Mouse (Mus musculus): ENCODE results near the gene Olfr224.
A peak's percentile ranks its signal among the peaks of the same experiment; 100 is the strongest.
"Not testable (repeated sequence)": the region's sequence is repeated elsewhere in the genome, so short reads cannot be mapped to it uniquely, and the experiment has no call there.

The Olfr224 gene

DNA sequence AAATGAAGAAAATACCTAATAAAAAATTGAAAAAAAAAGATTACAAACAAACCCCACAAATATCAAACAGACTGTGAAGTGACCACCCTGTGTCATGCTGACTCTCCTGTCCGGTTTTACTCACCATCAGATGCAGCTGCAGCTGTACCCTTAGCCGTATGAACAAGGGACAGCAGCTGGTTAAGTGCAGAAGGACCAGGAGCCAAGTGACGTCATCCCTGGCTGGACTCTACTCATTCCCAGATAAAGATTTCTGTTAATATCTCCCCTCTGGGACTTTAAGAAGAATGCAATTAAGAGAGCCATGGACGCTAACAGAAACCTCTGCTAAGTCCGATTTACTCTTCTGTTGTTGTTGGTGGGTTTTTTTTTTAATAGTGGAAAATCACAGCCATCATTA is at the start of gene Olfr224:
TSS of gene Olfr224 (minus strand) at position 149 of the 400 bp plus-strand sequence.
- DNase-seq (ENCODE audit: low spot score): no peak

DNA sequence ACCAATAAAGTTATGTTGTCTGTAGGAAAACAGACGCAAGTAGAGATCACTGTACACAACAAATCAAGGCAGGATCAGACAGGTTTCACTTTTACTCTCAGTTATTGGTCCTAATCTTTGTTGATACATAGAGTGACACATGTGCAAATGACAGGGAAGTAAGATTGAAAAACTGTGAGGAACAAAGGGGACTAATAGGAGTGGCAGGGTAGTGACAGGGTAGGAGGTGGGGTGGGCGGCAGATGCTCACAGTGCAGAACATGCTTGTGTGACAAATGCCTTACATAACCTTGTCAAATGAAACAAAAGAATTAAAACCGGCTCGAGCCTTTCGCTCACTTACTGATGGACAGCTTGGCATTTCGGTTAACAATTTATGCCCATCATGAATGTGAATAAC is 48.4 kb upstream of the Olfr224 start:
- no peak for DNase-seq (ENCODE audit: low spot score)

DNA sequence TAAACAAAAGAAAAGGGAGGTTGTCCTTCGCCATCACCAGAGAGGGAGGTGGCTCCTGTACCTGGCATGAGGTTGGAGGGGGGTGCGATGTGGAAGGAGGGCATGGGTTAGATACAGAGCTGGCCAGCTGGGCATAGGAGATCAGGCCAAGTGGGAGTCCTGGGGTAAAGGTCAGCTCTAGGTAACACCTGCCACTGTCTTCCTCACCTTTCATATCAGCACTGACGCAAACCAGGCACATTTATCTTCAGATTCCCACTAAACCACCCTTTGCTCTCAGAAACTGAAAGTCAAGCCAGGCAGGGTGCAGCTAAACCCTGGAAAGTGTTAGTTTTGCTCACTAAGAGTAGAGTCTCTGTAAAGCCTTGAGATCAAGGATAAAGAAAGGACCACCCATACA is 48.0 kb upstream of the Olfr224 start:
- no peak for DNase-seq (ENCODE audit: low spot score)

DNA sequence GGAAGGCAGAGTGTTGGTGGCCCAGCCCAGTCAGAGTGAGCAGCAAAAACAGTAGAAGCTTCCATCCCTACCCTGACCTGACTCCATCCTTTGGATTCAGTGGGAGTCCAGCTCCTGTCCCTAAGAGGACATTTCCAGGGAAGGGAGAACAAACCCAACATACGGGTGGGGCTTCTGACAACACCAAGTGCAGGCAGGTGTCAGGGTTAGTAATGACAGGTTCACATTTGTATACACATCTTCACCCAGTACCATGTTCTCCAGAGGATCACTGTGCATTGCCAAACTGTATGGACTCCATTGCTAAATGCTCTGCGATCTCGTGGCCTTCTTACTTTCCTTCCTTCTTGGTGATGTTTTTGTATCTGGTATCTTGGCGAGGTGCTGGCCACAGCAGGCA is 45.6 kb upstream of the Olfr224 start, which contains the start of gene 2210407C18Rik:
TSS of gene 2210407C18Rik (minus strand) at position 101 of the 400 bp plus-strand sequence.
- DNase-seq (ENCODE audit: low spot score): no peak

DNA sequence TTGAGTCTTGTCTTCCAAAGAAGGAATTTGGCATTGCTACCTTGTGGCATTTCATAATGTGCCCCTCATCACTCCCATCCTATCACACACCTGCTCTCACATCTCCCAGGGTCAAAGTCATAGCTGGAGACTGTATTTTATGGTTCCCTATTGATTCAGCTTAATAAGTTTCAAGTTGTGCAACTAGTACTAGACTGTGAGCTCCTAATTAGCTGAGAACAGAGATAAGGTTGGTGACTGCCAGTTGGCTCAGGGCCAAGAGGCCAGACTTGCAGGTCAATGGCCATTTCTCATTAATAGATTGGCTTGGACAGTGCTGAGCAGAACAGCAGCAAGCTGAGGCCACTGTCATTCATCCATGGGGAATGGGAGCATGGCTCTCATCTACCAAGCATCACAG is 44.2 kb upstream of the Olfr224 start:
- peak; percentile 14 for DNase-seq (ENCODE audit: low spot score)

DNA sequence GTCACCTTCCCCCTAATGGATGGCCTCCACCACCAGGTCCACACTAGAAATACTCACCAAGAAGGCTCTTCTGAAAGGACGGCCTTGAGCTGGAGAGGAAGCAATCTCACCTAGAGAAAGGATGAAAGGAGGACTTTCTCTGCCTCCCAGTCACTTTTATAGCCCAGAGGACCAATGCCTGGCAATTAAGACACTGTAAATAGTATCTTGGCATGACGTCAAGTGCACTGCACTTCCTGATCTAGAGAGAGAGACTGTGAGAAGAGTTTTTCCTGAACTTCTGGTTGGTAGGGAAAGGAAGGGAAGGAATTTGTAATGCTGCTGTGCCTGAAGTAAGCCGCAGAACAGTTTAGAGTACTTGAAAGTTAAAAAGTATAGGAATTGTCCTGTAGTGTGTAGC is 43.0 kb upstream of the Olfr224 start:
- no peak for DNase-seq (ENCODE audit: low spot score)

DNA sequence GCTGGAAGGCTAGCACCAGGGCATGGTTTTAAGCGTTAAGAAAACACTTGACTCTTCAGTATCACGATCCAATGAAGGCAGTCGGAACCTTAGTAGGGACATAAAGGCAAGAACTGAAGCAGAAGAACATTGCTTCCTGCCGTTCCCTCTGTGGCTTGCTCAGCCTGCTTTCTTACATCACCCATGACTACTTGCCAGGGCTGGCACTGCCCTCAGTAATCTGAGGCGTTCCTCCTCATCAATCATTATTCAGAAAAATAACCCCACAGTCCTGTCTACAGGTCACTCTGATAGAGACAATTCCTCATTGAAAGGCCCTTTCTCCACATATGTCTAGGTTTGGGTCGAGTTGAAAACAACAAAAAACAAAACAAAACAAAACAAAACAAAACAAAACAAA is 36.7 kb upstream of the Olfr224 start:
- no peak for DNase-seq (ENCODE audit: low spot score)

DNA sequence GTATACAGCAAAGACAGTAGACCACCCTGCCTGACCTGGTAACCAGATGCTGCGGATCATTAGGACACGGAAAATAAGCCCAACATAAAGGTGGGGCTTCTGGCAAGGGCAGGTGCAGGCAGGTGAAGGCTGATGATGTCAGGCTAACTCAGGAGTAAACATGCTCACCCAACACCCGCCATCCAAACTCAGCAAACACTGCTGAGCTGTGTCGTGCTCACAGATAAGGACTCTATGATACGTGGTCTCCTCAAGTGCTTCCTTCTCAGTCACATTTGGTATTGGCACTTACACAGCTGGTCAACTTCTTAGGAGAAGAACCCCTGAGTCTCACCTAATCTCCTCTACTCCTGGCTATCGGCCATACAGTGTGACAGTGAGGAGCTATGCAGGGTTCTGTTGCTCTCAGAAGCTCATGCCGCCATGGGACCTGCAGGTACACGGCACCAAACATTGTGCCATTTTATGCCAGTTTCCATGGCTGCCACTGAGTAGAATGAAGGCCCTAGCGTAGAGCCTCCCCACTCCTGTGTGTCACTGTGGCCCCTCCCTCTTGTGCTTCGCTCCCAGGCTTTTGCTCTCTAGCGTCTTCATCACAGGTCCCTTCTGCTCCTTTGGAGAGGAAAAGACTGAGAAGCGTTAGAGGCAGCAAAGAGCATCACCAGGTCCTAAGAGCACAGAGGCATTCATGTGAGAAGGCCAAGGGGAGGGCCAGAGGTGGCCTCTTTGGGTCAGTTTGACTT is 36.0 kb upstream of the Olfr224 start:
- no peak for DNase-seq (ENCODE audit: low spot score)

DNA sequence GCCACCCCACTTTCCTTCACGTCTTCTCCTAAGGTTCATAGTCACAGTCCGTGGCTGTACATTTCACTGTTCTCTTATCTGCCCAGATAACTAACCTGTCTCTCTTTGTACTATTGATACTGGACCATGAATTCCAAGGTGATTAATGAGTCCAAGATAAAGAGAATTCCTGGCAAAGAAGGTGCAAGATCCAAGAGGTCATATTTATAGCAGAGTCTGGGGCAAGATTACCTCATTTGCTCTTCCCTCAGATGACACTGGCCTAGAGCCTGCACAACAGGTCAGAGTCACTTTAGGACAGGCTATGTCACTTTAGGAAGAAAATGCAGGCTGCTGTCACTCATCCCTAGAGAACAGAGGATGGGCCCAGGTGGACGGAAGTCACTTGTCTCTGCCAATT is 34.9 kb upstream of the Olfr224 start:
- no peak for DNase-seq (ENCODE audit: low spot score)

DNA sequence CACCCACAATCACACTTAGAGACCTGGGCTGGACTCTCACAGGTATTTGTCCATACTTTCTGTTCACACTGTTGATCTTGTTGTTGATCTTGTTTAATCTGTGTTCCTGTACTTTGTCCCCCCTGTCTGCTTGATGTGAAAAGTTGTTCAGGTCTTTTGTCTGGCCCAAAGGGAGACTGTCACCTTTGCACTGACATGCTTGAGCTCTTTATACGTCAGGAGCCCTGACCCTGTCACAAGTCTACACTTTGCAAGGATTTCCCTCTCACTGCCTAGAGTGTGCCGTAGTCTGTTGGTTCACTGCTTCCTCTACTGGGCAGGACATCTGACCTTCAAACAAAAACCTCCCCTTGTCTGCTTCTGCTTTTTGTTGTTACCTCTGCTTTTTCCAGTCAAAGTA is 34.3 kb upstream of the Olfr224 start:
- DNase-seq (ENCODE audit: low spot score): no peak

DNA sequence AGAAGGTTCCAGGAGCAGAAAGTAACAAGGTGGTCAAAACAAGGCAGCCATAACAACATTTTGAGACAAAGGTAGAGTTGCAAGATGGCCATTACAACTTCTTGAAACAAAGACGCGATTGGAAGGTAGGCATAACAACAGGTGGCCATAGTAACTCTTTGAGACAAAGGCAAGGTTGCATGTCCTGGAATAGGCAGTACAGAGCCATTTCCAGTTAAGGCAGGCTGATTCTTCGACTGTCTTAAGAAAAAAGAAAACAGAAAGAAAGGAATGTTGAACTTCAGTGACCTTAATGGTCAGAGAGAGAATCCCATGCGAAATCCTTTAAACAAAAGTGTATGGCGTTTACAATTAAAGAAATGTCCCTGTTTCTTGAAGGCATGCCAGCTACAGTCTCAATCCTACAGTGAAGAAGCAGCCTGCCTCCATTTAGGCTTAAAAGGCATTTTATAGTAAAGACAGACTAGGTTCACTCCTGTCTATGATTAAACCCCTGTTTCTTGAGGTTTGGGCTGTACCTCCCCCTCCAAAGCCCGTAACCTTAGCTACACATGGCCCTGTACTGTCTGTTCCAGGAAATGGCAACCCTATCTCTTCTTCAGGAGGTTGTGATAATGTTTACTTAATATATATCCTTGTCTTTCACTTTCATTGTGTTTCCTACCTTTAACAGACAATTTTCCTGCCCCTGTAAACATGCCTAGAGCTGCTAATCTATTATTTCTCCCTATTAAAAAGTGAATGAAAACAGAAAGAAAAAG is 32.6 kb upstream of the Olfr224 start:
- DNase-seq (ENCODE audit: low spot score): no peak

DNA sequence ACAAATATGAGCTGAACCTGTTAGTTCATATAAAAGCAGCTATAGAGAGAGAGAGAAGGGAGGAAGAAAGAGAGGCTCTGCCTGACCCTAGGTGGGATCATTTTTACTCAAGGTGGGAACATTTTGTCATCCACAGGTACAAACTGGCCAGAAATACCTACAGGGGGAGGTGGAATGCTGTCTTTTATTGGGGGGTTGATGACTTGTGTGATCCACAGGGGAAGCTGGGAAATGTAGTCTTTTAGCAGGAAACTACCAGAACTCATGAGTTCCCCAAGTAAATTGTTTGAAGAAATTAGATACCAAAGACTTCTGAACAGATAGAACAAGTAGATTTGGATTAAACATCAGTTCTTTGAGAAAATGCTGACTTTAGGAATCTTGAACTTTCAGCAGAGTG is 31.7 kb upstream of the Olfr224 start:
- DNase-seq (ENCODE audit: low spot score): no peak

DNA sequence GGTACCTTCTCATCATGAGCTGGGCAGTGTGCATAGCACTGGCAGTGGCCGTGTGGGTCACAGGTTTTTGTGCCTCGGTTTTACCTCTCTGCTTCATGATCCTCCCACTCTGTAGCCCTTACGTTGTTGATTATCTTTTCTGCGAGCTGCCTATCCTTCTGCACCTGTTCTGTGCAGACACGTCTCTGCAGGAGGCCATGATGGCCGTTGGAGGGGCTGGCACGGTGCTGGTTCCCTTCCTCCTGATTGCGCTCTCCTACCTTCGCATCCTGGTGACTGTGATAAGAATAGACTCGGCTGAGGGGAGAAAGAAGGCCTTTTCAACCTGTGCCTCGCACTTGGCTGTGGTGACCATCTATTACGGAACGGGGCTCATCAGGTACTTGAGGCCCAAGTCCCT is 27.5 kb upstream of the Olfr224 start:
- no peak for DNase-seq (ENCODE audit: low spot score)

DNA sequence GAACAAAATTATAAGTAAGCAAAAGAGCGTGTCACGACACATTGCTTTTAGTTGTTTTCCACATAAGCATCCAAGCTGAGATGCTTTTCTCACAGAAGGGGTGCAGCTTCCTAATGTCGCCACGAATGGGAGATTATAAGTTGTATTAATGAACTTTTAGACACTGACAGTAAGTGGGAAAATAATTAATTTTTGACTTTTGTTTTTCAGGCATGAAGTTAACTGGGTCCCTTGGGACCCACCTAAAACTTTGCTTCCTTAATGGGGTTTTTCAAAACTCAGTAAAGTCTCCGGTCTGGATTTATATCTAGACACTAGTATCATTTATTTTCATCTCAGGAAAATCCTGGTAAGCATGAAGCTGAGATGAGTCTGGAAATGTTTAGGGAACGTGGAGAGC is 24.5 kb upstream of the Olfr224 start, which contains the start of gene Olfr324:
TSS of gene Olfr324 (plus strand) at position 301 of the 400 bp plus-strand sequence.
- DNase-seq (ENCODE audit: low spot score): no peak

DNA sequence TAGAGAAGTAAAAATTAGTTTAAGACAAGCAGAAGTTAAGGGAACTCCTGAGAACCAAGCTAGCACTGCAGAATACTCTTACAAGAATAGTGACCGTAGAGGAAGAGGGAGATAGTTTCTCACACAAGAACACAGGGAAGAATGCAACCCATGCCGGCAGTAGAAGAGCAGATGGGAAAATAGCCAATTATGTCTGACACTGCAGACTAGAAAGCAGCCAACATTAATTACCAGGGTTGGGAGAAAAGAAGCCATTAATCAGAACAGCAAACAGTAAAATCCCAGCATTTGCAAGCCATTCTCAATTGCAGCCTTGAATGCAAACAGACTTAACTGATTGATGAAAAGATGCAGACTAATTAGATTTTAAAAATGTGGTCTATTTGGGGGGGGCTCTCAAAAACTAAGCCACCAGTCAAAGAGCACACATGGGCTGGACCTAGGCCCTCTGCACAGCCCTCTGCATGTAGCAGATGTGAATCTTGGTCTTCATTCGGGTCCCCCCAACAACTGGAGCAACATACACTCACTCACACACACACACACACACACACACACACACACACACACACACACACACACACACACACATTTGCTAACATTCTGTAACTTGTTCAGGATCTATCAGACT is 18.4 kb upstream of the Olfr224 start:
- DNase-seq (ENCODE audit: low spot score): no peak

DNA sequence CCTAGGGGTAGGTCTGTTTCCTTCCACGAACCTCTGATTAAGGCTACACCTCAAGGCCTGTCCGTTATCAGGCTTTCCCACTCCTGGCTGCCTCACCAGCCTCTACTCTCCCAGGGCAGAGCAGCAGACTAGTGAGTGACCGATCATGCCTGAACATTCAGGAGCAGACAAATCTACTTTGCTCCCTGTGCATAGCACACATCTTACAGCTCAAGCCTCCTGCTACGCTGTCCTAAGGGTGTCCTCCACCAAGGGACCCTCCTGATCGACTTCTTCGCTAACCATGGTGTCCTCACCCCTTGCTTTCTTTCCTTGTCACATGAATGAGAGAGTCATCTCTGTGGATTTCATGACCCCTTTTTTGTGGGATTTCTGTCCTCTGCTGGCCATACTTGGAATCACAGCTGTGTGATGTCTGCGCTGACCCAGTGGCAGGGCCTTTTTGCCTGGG is 17.6 kb upstream of the Olfr224 start:
- DNase-seq (ENCODE audit: low spot score): peak; percentile 87

DNA sequence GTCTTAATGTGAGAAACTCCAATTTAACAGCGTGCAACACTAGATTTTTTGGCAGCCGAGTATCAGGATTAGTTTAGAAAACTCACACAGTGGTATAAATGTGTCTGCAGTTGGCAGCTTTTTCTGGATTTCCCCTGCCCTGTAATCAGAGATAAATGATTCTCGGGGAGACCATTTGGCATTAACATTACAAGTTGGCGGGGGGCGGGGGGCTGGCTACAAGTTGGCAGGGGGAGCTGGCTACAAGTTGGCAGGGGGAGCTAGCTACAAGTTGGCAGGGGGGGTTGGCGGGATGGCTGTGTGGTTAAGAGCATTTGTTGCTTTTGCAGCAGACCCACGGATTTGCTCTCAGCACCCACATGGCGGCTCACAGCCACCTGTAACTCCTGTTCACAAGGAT is 8.3 kb upstream of the Olfr224 start:
- no peak for DNase-seq (ENCODE audit: low spot score)

DNA sequence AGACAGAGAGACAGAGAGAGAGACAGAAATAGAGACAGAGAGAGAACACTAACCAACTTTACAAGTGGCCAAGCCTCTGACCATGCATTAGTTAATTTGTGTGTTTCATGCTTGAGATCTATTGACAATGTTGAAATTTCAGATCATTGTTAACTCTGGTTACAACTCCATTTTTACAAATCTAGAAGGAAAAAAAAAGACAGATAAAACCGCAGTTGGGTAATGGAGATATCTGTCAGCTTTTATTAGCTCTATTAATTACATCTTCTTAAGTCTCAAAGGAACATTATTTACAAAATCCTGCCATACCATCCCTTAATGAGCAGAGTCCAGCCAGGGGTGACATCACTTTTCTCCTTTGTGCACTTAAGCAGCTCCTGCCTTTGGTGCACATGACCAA is 7.1 kb upstream of the Olfr224 start, which contains the start of gene Olfr325:
TSS of gene Olfr325 (plus strand) at position 301 of the 400 bp plus-strand sequence.
- no peak for DNase-seq (ENCODE audit: low spot score)

DNA sequence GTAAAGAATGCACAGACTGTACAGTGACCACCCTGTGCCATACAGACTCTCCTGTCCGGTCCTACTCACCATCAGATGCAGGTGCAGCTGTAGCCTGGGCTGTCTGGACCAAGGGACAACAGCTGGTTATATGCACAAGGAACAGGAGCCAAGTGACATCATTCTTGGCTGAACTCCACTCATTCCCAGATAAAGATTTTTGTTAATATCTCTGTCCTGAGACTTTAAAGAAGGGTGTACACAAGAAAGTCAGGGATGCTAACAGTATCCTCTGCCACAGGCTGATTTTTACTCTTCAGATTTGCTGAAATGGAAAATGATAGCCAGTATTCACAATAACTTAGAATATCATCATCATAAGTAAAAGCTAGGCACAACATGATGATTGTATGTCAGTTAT is 14.8 kb downstream of the Olfr224 start, which contains the start of gene Olfr328:
TSS of gene Olfr328 (minus strand) at position 101 of the 400 bp plus-strand sequence.
- no peak for DNase-seq (ENCODE audit: low spot score)

DNA sequence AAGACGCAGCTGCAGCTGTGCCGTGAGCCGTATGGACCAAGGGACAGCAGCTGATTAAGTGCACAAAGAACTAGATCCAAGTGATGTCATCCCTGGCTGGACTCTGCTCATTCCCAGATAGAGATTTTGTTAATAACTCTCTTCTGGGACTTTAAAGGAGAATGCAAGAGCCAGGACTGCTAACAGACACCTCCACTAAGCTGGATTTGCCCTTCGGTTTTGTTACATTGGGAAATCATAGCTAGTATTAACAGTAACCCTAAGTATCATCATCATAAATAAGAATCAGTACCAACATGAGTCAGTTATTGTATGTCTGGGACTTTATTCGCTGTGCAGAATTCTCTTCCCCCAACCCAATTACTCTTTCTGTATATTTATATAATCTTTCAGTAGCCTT is 24.0 kb downstream of the Olfr224 start, which contains the start of gene Olfr329-ps:
TSS of gene Olfr329-ps (minus strand) at position 101 of the 400 bp plus-strand sequence.
- no peak for DNase-seq (ENCODE audit: low spot score)

DNA sequence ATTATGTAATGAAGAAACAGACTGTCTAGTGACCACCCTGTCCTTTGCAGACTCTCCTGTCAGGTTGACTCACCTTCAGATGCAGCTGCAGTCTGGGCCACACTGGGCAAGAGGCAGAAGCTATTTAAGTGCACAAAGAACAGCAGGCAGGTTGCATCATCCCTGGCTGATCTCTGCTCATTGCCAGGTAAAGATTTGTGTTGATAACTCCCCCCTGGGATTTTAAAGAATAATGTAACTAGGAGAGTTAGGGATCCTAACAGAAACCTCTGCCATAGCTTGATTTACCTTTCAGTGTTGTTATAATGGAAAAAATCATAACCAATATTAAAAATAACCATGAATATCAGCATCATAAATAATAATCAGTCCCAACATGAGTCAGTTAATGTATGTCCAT is 35.6 kb downstream of the Olfr224 start, which contains the start of gene Olfr330:
TSS of gene Olfr330 (minus strand) at position 101 of the 400 bp plus-strand sequence.
- DNase-seq (ENCODE audit: low spot score): not testable (repeated sequence)

DNA sequence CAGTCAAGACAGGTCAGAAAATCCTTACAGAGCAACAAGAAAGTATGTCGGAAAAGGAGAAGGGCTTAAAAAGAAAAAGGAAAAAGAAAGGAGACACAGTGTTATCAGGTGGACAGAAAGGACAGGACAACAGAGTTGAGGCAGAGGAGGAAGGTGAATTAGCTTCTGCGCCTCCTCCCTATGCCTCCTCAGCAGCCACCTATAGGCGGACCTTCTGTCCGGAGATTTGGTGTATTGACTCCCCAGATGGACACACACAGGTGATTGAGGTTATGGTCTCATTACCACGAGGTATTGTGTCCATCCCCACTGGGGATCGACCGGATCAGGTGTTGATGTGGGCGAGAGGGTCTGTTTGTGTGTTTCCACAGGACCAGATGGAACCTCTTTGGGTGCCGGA is 50.6 kb downstream of the Olfr224 start:
- not testable (repeated sequence) for DNase-seq (ENCODE audit: low spot score)
